Mouse (Mus musculus): ENCODE results near the gene Cd300lf.

Gene Cd300lf

DNA sequence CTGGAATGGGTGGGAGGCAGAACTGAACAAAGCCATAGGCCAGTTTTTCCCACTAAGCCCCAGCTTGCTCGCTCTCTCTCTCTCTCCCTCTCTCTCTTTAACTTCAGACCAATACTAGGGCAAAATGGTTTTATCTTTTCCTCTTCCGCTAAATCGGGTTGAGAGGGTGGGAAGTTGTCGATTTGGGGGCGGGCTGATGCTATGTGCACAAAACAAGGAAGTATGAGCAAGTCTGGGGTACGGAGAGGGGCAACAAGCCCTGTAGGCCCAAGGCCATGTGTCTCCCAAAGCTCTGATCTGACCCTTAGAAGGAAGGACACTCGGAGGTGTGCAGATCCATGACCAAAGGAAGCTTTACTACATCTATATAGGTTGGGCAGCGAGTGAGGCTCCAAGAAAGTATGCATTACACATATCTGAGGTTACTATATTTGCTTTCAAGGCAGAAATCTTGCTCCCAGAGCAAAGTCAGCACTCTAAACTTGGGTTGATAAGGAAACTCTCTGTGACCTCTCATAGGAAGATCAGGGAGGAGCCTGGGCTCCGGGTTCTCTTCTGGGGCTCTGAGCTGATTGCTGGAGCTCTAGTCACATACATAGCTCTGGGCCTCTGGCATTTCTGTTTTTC is 27.9 kb upstream of the Cd300lf start:
- in situ Hi-C loops (cut with MboI, MseI), result loop anchor here (10.0 kb wide), 2 partner anchors 473 to 553 kb away; no protein-coding TSS in a partner anchor

DNA sequence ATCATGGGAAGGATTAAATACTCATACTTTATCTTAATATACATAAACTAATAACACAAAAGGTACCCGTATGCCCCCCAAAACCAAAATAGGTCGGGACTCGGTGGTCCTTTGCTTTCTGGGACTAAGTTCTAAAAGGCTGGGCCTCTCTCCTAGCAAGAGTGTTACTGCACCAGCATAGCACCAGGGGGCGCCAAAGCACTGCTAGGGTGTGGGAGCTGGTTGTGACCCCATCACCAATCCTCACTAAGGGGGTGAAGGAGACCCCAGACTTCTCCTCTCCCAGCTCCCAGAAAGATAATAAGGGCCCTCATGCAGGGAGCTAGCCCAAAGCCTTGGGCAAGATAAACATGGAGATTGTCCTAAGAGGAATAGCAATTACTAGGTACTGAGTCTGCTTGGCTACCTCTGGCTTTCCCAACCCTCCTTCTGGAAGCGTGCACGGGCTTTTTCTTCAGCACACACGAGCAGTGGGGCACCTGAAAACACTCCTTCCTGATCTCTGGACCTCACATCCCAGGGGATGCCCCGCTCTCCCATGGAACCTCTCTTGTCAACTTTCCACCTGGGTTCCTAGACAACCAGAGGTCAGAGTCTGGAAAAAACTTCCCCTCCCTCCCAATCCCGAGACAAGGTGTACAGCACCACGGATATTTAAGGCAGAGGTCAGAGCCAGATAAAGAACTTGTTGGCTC is 27.2 kb upstream of the Cd300lf start:
- in situ Hi-C loops (cut with MboI, MseI), result loop anchor here (10.0 kb wide), 2 partner anchors 474 to 554 kb away; no protein-coding TSS in a partner anchor

GRCm38 (mm10) chr11:115160016-115160797 is 26.4 kb upstream of the Cd300lf start:
- in situ Hi-C loops (cut with MboI, MseI), result loop anchor here (10.0 kb wide), 2 partner anchors 475 to 555 kb away; no protein-coding TSS in a partner anchor

DNA sequence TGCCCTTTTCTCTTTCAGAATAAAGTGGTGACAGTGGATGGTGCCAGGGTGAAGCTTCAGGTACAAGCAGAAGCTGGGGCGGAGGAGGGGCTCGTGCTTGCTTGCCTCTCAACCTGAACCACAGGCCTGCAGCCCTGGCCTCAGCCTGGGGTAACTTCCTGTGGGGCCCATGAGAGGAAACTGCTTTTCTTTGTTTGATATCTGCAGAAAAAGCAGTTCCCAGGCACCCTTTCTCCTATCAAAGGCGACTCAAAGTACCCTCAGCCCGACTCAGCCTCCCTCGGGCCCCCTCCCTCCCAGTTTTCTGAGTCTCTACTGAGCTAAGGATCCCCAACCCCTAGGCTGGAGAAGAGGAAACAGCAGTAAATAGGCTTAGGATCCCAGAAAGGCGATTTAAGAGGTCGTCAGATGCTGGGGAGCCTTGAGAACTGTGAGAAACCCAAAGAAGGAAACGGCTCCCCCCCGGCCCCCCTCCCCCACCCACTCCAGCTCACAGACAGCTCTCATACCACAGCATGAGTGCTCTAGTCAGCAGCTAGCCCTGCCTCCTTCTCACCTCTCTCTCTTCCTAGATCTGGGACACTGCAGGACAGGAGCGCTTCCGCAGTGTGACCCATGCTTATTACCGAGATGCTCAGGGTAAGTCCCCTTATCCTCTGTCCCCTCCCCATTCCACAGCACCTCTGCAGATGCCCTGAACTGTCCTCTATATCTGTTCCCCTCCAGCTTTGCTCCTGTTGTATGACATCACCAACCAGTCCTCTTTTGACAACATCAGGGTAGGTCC is 24.3 kb upstream of the Cd300lf start:
- in situ Hi-C loops (cut with MboI, MseI), result loop anchor here (5.0 kb wide), 1 partner anchor 114 kb away; no protein-coding TSS in a partner anchor

DNA sequence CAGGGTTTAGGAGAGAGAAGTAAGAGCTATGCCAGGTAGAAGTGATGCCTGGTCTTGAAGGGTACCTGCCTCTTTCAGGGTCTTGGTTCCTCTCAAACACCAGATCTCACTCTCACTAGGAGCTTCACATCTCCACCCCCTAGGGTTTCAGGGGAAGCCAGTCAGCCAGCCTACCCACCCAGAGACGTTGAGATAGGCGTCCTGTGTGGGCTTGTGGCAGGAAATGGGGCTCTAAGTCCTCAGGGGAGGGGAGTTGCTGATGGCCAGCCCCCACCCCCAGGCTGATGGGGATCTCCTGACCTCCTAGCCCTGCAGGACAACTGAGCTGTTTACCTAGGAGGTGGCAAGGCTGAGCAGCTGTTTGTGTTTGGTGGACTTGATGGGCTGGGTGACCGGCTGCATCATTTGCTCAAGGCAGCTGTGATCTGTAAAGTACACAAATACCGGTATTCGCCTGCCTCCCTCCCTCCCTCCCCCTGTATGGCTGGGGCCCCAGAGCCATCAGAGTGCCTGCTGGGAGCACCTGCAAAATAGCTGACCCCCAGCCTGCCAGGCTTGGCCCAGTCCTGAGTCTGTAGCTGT is 21.4 kb upstream of the Cd300lf start:
- in situ Hi-C loops (cut with MboI, MseI), result loop anchor here (5.0 kb wide), 1 partner anchor 117 kb away; no protein-coding TSS in a partner anchor

- in situ Hi-C loops (cut with MboI, MseI), result loop anchor here (5.0 kb wide), 1 partner anchor 61 kb away; the partner anchor contains the start of gene Rab37
Measured at GRCm38 (mm10) chr11:115153699-115154292, 20.0 kb upstream of the Cd300lf start.

- in situ Hi-C loops (cut with MboI, MseI), result loop anchor here (5.0 kb wide), 1 partner anchor 61 kb away; the partner anchor contains the start of gene Rab37
Measured at GRCm38 (mm10) chr11:115153088-115153487, 19.3 kb upstream of the Cd300lf start.

GRCm38 (mm10) chr11:115151755-115152429 is 18.1 kb upstream of the Cd300lf start:
- in situ Hi-C loops (cut with MboI, MseI), result loop anchor here (5.0 kb wide), 1 partner anchor 60 kb away; the partner anchor contains the start of gene Rab37

DNA sequence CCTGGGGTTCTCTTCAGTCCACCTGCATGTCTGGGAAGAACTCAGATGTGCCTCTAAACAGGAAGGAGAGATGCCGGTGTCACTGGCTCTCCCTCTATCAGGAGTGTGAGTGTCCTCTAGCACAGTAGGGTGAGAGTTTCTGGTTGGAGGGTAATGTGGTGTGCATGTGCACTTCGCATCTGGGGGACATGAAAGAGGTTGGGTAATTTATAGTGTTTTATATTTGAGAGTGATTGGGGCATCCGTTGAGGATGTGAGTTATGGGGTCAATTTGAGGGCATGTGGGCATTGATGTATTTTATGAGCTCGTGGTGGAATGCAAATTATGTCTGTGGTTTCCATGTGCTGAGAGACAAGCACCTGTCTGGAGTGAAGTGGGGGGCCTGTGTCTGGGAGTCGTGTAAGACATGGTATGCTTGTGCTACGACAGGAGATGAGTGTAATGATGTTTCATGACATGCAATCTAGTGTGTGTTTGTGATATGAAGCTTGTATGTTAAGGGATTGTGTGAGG is 17.0 kb upstream of the Cd300lf start:
- in situ Hi-C loops (cut with MboI, MseI), result loop anchor here (5.0 kb wide), 1 partner anchor 58 kb away; the partner anchor contains the start of gene Rab37

- in situ Hi-C loops (cut with MboI, MseI), result no loop called here
Measured at GRCm38 (mm10) chr11:115147813-115148212, 14.0 kb upstream of the Cd300lf start.

- in situ Hi-C loops (cut with MboI, MseI), result no loop called here
Measured at GRCm38 (mm10) chr11:115141970-115142369, 8.2 kb upstream of the Cd300lf start.

- in situ Hi-C loops (cut with MboI, MseI), result no loop called here
Measured at GRCm38 (mm10) chr11:115138597-115139262, 4.9 kb upstream of the Cd300lf start.

GRCm38 (mm10) chr11:115131768-115132381 is 1.9 kb downstream of the Cd300lf start:
- in situ Hi-C loops (cut with MboI, MseI), result no loop called here

GRCm38 (mm10) chr11:115129508-115130126 is 4.2 kb downstream of the Cd300lf start:
- in situ Hi-C loops (cut with MboI, MseI), result no loop called here

DNA sequence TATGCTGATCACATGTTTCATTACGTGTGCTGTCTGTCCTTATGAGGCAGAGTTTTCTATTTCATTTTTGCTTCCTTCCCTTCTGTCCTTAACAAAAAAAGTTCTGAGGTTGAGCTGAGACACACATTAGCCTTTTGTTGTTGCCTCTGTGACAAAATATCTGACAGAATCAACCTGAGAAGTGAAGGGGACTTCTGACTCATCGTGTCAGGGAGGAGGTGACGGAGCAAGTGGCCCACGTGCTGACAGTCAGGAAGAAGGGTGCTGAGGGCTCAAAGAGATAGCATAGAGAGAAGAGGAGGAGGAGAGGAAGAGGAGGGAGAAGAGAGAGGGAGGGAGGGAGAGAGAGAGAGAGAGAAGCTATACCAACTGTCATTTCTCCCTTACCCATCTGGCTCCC is 5.3 kb downstream of the Cd300lf start:
- in situ Hi-C loops (cut with MboI, MseI), result no loop called here

DNA sequence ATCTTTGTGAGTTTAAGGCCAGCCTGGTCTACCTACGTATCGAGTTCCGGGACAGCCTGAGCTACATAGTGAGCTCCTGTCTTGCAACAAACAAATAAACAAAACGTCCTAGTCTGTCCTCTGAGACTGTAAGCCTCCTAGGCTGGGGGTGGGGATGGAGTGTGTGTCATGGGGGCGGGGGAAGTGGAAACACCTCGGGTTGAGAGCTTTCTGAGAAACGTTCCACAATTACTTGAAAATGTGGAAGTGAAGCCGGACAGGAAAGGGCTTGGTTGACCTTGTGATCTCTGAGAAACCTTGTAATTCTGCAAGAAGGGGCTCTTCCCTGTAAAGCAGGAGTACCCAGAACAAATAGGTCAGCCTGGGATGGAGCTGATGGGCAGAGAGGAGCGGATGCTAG is 14.4 kb downstream of the Cd300lf start:
- in situ Hi-C loops (cut with MboI, MseI), result no loop called here

GRCm38 (mm10) chr11:115112196-115112595 is 21.6 kb downstream of the Cd300lf start:
- in situ Hi-C loops (cut with MboI, MseI), result no loop called here

DNA sequence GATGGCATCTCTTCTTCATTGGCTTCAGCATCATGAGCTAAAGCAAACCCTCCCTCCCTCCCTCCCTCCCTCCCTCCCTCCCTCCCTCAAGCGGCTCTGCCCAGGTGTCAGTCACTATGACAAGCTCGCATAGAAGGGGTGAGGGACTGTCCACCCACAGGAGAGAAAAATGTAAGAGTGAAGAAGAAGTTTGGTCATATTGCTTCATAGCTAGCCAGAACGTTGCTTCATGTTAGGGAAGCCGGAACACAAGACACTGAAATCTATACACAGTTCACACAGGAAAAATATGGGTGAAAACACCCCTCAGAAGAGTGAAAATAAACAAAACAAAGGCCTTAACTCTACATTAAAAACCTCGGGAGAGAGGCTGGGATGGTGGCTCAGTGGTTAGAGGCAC is 23.5 kb downstream of the Cd300lf start:
- in situ Hi-C loops (cut with MboI, MseI), result no loop called here
